Mouse (Mus musculus) megakaryocyte, embryonic 14.5 days (primary cell): ENCODE results near the gene Tmem9.

ENCODE experiments used
- FLI1 ChIP-seq: IDR thresholded peaks from 2 replicates; pipeline ENCODE4 v1.6.1; 2012; ENCODE audit warnings: low read length, inconsistent platforms, mixed read lengths
- GATA1 ChIP-seq: IDR thresholded peaks from 3 replicates; pipeline ENCODE4 v1.6.1; 2012; ENCODE audit warnings: mixed read lengths, low read length, inconsistent platforms, borderline replicate concordance

DNA sequence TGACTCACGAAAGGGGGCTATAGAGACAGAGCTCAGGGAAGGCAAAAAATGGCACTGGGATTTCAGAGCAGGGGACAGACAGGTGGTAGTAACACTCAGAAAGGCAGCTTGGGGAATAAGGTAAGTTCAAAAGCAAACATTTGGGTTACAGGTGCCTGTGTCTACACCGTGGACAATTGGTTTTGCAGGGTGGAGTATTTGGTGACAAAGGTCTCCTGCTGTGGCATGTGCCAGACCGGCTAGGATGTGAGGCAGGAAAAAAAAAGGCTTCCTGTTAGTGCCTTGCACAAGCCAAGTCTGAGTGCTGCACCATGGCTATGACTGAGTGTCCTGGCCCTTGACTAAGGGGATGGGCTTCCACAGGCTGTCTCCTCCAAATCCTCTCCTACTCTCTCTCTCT lies 50.6 kb downstream of the Tmem9 start:
- TF ChIP-seq FLI1 = no peak
- no peak for TF ChIP-seq GATA1
